In the genomic region with DNA sequence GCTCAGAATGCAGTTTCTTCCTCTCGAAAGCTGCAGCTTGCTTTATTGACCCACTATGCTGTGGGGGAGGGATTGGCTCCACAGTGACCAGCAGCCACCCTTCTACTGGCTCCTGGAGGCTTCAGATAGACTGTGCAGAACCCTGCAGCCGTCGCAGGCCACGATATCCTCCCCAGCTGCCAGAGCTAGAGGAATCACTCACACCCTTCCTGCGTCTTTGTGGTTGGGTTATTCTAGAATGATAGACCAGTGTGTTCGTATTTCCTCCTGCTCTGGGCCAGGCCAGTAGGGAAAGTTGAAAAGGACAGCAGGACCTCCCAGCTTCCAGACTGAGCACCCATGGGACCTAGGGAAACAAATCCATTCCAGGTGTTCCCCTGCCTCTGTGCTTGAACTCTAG, we compare ENCODE assay signal across 20 mouse cellular contexts. TPM values are rescaled to one million over a fixed set of nuclear protein-coding genes. Genes with fewer than 3 reads are reported as not detected.
DNase-seq lines count a peak whose midpoint lies in the region; ATAC-seq lines count a peak whose summit lies in the region.
"Had no signal": no experiment of that assay in that cellular context is flagged by ENCODE, and none has a peak within 500 bp of the region (broad histone marks: within the 10 kb centered on the region; RNA-seq: fewer than 3 reads in every experiment).

No protein-coding gene starts in this region.

- peaks cover 13% of the 10 kb centered on the region for H3K4me1 ChIP-seq in kidney, embryonic 15.5 days
- H3K4me1 ChIP-seq: hindbrain, embryonic 12.5 days had no signal

- no peak for ATAC-seq in kidney, embryonic 15.5 days (replicated peaks; ENCODE audit: low FRiP score)
- ATAC-seq: forebrain, embryonic 15.5 days had no signal

- no peaks in the 10 kb centered on the region for H3K9me3 ChIP-seq in kidney, embryonic 15.5 days (replicated peaks)
- H3K9me3 ChIP-seq: forebrain, embryonic 15.5 days; heart, embryonic 15.5 days; hindbrain, embryonic 12.5 days; megakaryocyte, embryonic 14.5 days had no signal

- DNase-seq in gastrocnemius, adult 18-20 months (ENCODE audit: low spot score): peak; percentile 20
- no peak for DNase-seq in gastrocnemius, postnatal 4 days (ENCODE audit: low spot score in 2 of 2)
- peak; percentile 16 for DNase-seq in kidney, adult 18-20 months
- peak; percentile 71 for DNase-seq in heart, adult 8-10 months (ENCODE audit: low spot score)
- peak; percentile 46 for DNase-seq in kidney, adult 9 months
- DNase-seq in embryo, embryonic 10.5 days (ENCODE audit: low spot score): no peak
- no peak for DNase-seq in cerebellum, postnatal 4 days (ENCODE audit: low spot score in 2 of 2)
- DNase-seq: adrenal gland, adult 8-10 months; cerebellum, adult 9-10 months; embryo, embryonic 11 days; lung, embryonic 14.5 days; midbrain, embryonic 14.5 days; right cerebral cortex, postnatal 14 days; spleen, adult 18-20 months had no signal

- H3K36me3 ChIP-seq in kidney, embryonic 15.5 days: no peaks in the 10 kb centered on the region
- H3K36me3 ChIP-seq: forebrain, embryonic 15.5 days; heart, embryonic 15.5 days; hindbrain, embryonic 12.5 days had no signal

- 49% methylated on average over 6 of the region's 6 CpGs for WGBS in kidney, embryonic 15.5 days

- no peak overlapping the region for H3K4me3 ChIP-seq in kidney, embryonic 15.5 days (replicated peaks)
- H3K4me3 ChIP-seq: forebrain, embryonic 15.5 days; heart, embryonic 15.5 days; hindbrain, embryonic 12.5 days; megakaryocyte, embryonic 14.5 days had no signal

- H3K4me2 ChIP-seq in kidney, embryonic 15.5 days: no peak overlapping the region
- H3K4me2 ChIP-seq: forebrain, embryonic 15.5 days; heart, embryonic 15.5 days; hindbrain, embryonic 12.5 days; liver, embryonic 11.5 days; lung, embryonic 14.5 days had no signal

- no peak overlapping the region for H3K9ac ChIP-seq in kidney, embryonic 15.5 days
- H3K9ac ChIP-seq: forebrain, embryonic 15.5 days; heart, embryonic 15.5 days; hindbrain, embryonic 12.5 days; lung, embryonic 14.5 days had no signal

- no peak overlapping the region for H3K27ac ChIP-seq in kidney, embryonic 15.5 days
- H3K27ac ChIP-seq: forebrain, embryonic 15.5 days; heart, embryonic 15.5 days; hindbrain, embryonic 12.5 days had no signal

- no peaks in the 10 kb centered on the region for H3K27me3 ChIP-seq in kidney, embryonic 15.5 days
- H3K27me3 ChIP-seq: forebrain, embryonic 15.5 days; heart, embryonic 15.5 days; hindbrain, embryonic 12.5 days had no signal

RNA-seq across cellular contexts. Expression of gene Fgd5, which starts 39.7 kb away (rescaled TPM):
- 10 to 100 TPM in 1 of 2 experiments, 1 to 10 TPM in 1; 7.7 to 10.6 TPM for total RNA-seq in gastrocnemius, adult 18-20 months (2021)
- total RNA-seq in gastrocnemius, postnatal 4 days (2021): 10 to 100 TPM; 22.1 to 25.3 TPM
- 18.1 and 18.7 TPM in 2 replicates for polyA plus RNA-seq in kidney, embryonic 15.5 days (2015; fragmentation: Nextera tagmentation; extraction: Ambion mirVana)
- total RNA-seq in heart, adult 8-10 months (2022): 10 to 100 TPM; 18.1 to 25.7 (median 20.8) TPM

Comparison
In these comparisons a context has a peak if more than half of its experiments do, and no peak if none do; other contexts are left out.
1. DNase-seq: peak in gastrocnemius, adult 18-20 months (single experiment), kidney, adult 18-20 months (single experiment), heart, adult 8-10 months (single experiment) and kidney, adult 9 months (single experiment); none in gastrocnemius, postnatal 4 days (0 of 2), embryo, embryonic 10.5 days (single experiment) and cerebellum, postnatal 4 days (0 of 2).